Mouse (Mus musculus): Measurements from ENCODE around the gene Ubl7.

DNA sequence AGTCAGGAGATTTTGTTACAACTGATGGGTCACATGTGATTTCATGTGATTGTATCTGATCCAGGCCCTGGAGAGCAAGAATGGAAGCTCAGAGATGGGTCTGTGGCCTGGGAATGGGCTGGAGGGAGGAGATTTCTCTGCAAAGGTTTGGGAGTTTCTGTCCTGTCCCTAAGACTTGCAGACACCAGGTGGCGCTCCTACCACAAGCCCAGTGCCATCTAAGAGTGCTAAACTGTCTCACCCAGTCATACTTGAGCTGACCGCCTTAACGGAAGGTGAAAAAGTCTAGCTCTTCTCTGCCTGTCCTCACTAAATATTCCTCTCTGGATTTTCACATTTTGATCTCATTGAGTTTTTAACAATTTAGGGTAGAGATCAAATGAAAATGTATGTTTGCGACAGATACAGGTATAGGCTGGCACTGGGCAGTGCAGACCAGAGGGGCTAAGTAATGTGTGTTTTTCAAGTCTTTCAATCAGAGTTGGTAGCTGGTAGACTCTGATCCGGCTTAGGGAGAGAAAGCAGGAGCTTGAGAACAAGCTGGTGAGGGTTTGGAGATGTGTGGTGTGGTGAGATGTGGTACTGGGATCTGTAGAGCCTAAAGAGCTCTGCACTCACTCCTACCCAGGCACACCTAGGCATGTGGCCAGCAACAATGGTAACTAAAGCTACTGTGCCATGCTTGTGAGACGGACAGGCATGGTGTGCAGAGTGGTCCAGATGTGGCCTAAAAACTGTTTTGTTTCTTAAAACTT lies 25.1 kb downstream of the Ubl7 start:
- TF ChIP-seq POLR2A (IDR thresholded peaks at IDR 0.05; ENCODE audit: borderline replicate concordance, low read depth, low read length) (no peak), CTCF (IDR thresholded peaks at IDR 0.05; ENCODE audit: low read depth, low read length) (peak; percentile 90)
